Mouse (Mus musculus) layer of hippocampus, adult 18-20 months (tissue): Measurements from ENCODE around the gene Lrrc25. TPM values are rescaled to one million over a fixed set of nuclear protein-coding genes. Genes with fewer than 3 reads are reported as not detected.

ENCODE experiments used
- total RNA-seq, 2 experiments: library from RNA; stranded (reverse); gene quantifications; 2 replicates each; pipeline ENCODE4 v1.2.3; 2021

Gene Lrrc25
- total RNA-seq, 2 experiments from 2014 or later = 0.33 to 0.37 TPM

Other genes with a start within 250 kb of the Lrrc25 start
- under 1 TPM; 0.13 to 0.42 TPM for gene Comp, start 242.6 kb upstream of the Lrrc25 start, total RNA-seq
- gene Crtc1, start 176.6 kb upstream of the Lrrc25 start, total RNA-seq = 100 to 1,000 TPM; 193 to 199 TPM
- 10 to 100 TPM; 54.1 to 62.0 TPM for gene Klhl26, start 139.2 kb upstream of the Lrrc25 start, total RNA-seq
- 100 to 1,000 TPM; 326 to 327 TPM for gene Tmem59l, start 128.8 kb upstream of the Lrrc25 start, total RNA-seq
- gene Crlf1, start 123.0 kb upstream of the Lrrc25 start, total RNA-seq = 10 to 100 TPM; 33.1 to 38.2 TPM
- 100 to 1,000 TPM in 1 of 2 experiments, 10 to 100 TPM in 1; 96.5 to 104 TPM for gene Rex1bd, start 109.4 kb upstream of the Lrrc25 start, total RNA-seq
- gene Uba52, start 105.4 kb upstream of the Lrrc25 start, total RNA-seq = 1,000 to 10,000 TPM; 1,062 to 1,079 TPM
- gene Fkbp8, start 88.4 kb upstream of the Lrrc25 start, total RNA-seq = 100 to 1,000 TPM; 450 to 467 TPM
- 10 to 100 TPM; 40.6 to 45.6 TPM for gene Kxd1, start 88.2 kb upstream of the Lrrc25 start, total RNA-seq
- 10 to 100 TPM; 18.9 to 21.8 TPM for gene Ell, start 76.7 kb upstream of the Lrrc25 start, total RNA-seq
- 10 to 100 TPM; 47.3 to 47.7 TPM for gene Isyna1, start 21.8 kb upstream of the Lrrc25 start, total RNA-seq
- 100 to 1,000 TPM; 272 to 279 TPM for gene Ssbp4, start 7.3 kb upstream of the Lrrc25 start, total RNA-seq
- gene Gdf15, start 16.3 kb downstream of the Lrrc25 start, total RNA-seq = not detected
- 10 to 100 TPM; 20.0 to 23.3 TPM for gene Pgpep1, start 44.2 kb downstream of the Lrrc25 start, total RNA-seq
- 10 to 100 TPM; 63.8 to 71.5 TPM for gene Lsm4, start 57.1 kb downstream of the Lrrc25 start, total RNA-seq
- 100 to 1,000 TPM; 186 to 200 TPM for gene Jund, start 82.8 kb downstream of the Lrrc25 start, total RNA-seq
- under 1 TPM in 1 of 2 experiments, not detected in 1; 0.07 TPM for gene Iqcn, start 87.3 kb downstream of the Lrrc25 start, total RNA-seq
- not detected for gene Gm3336, start 102.4 kb downstream of the Lrrc25 start, total RNA-seq
- 1 to 10 TPM; 1.0 to 1.3 TPM for gene Pde4c, start 107.6 kb downstream of the Lrrc25 start, total RNA-seq
- 100 to 1,000 TPM; 814 to 823 TPM for gene Rab3a, start 138.5 kb downstream of the Lrrc25 start, total RNA-seq
- 10 to 100 TPM; 34.5 to 41.1 TPM for gene Mpv17l2, start 144.8 kb downstream of the Lrrc25 start, total RNA-seq
- 100 to 1,000 TPM; 158 to 162 TPM for gene Pik3r2, start 160.6 kb downstream of the Lrrc25 start, total RNA-seq
- 100 to 1,000 TPM; 439 to 476 TPM for gene Mast3, start 188.9 kb downstream of the Lrrc25 start, total RNA-seq
- 1 to 10 TPM in 1 of 2 experiments, under 1 TPM in 1; 0.97 to 1.7 TPM for gene Il12rb1, start 192.3 kb downstream of the Lrrc25 start, total RNA-seq
- 10 to 100 TPM; 15.9 to 27.3 TPM for gene Arrdc2, start 223.6 kb downstream of the Lrrc25 start, total RNA-seq
- 10 to 100 TPM; 19.0 to 20.8 TPM for gene Kcnn1, start 247.1 kb downstream of the Lrrc25 start, total RNA-seq